Mouse (Mus musculus) ES-Bruce4 (cell line): ENCODE measurements at regions not wholly inside any gene's neighbourhood (a gene's known extent, or its start where the extent isn't known, plus 50 kb on each side); places are given as distances from the start of the nearest gene placed in this dataset.
"Not testable (repeated sequence)": the region's sequence is repeated elsewhere in the genome, so short reads cannot be mapped to it uniquely, and the experiment has no call there.

Experiments used
- H3K27ac ChIP-seq: 2 replicates; pipeline ENCODE4 v1.5.1; 2012; ENCODE audit warnings: low read length, inconsistent platforms; ENCODE audit not compliant: insufficient read depth
- H3K27me3 ChIP-seq: 2 replicates; pipeline ENCODE4 v1.6.1; 2012; ENCODE audit warnings: mild to moderate bottlenecking, low read length, inconsistent platforms; ENCODE audit not compliant: control insufficient read depth, poor library complexity, insufficient read depth, severe bottlenecking
- H3K36me3 ChIP-seq: 2 replicates; pipeline ENCODE4 v1.6.1; 2012; ENCODE audit warnings: inconsistent platforms, mild to moderate bottlenecking, low read length, moderate library complexity; ENCODE audit not compliant: control insufficient read depth, poor library complexity, insufficient read depth, severe bottlenecking
- H3K4me1 ChIP-seq: one replicate; pipeline ENCODE4 v1.8.1; 2011; ENCODE audit warnings: low read length; ENCODE audit not compliant: control insufficient read depth, insufficient read depth
- H3K4me3 ChIP-seq: 2 replicates; pipeline ENCODE4 v1.5.1; 2011; ENCODE audit warnings: low read depth, mild to moderate bottlenecking, low read length
- H3K9ac ChIP-seq: 2 replicates; pipeline ENCODE4 v1.6.1; 2012; ENCODE audit warnings: low read depth, mild to moderate bottlenecking, inconsistent platforms; ENCODE audit not compliant: poor library complexity, severe bottlenecking
- H3K9me3 ChIP-seq: replicated peaks from 2 replicates; pipeline ENCODE4 v1.6.1; 2012; ENCODE audit warnings: mild to moderate bottlenecking, low read length, inconsistent platforms; ENCODE audit not compliant: control insufficient read depth, poor library complexity, insufficient read depth, severe bottlenecking
- CTCF ChIP-seq: IDR thresholded peaks from one replicate; pipeline ENCODE4 v1.8.1; 2011; ENCODE audit warnings: low read depth, low read length
- EP300 ChIP-seq: IDR thresholded peaks from 2 replicates; pipeline ENCODE4 v1.6.1; 2011; ENCODE audit warnings: low read depth, low read length; ENCODE audit not compliant: insufficient read depth
- POLR2A ChIP-seq: IDR thresholded peaks from one replicate; pipeline ENCODE4 v1.8.1; 2011; ENCODE audit warnings: low read length; ENCODE audit not compliant: insufficient read depth

- Histone ChIP-seq H3K4me1 (no peaks in the 10 kb centered on the region), H3K9ac (no peak overlapping the region), H3K27me3 (no peaks in the 10 kb centered on the region), H3K9me3 (no peaks in the 10 kb centered on the region), H3K36me3 (no peaks in the 10 kb centered on the region), H3K4me3 (no peak overlapping the region), H3K27ac (no peak overlapping the region)
- TF ChIP-seq POLR2A (no peak), CTCF (no peak), EP300 (no peak)
These were observed 118.0 kb upstream of the Ppp6c start for GRCm38 (mm10) chr2:39344207-39344606.

- no peak overlapping the region for H3K27ac ChIP-seq
- H3K27me3 ChIP-seq = no peaks in the 10 kb centered on the region
- TF ChIP-seq CTCF (no peak), POLR2A (no peak), EP300 (no peak)
- no peaks in the 10 kb centered on the region for H3K9me3 ChIP-seq
- no peaks in the 10 kb centered on the region for H3K36me3 ChIP-seq
- no peak overlapping the region for H3K9ac ChIP-seq
- no peaks in the 10 kb centered on the region for H3K4me1 ChIP-seq
- H3K4me3 ChIP-seq = no peak overlapping the region
These were observed 114.2 kb upstream of the Ppp6c start for GRCm38 (mm10) chr2:39340406-39340805.

- Histone ChIP-seq H3K4me3 (no peak overlapping the region), H3K9me3 (no peaks in the 10 kb centered on the region), H3K27me3 (no peaks in the 10 kb centered on the region), H3K4me1 (no peaks in the 10 kb centered on the region), H3K36me3 (no peaks in the 10 kb centered on the region), H3K27ac (no peak overlapping the region), H3K9ac (no peak overlapping the region)
- TF ChIP-seq POLR2A (no peak), CTCF (no peak), EP300 (no peak)
These were observed 112.8 kb upstream of the Ppp6c start for GRCm38 (mm10) chr2:39338832-39339649.

GRCm38 (mm10) chr2:39337524-39337923 is 111.3 kb upstream of the Ppp6c start:
- Histone ChIP-seq H3K27me3 (no peaks in the 10 kb centered on the region), H3K9ac (no peak overlapping the region), H3K4me1 (no peaks in the 10 kb centered on the region), H3K4me3 (no peak overlapping the region), H3K9me3 (no peaks in the 10 kb centered on the region), H3K36me3 (no peaks in the 10 kb centered on the region), H3K27ac (no peak overlapping the region)
- TF ChIP-seq CTCF = no peak
- TF ChIP-seq EP300 = no peak
- no peak for TF ChIP-seq POLR2A

GRCm38 (mm10) chr2:39325715-39326493 is 99.7 kb upstream of the Ppp6c start:
- no peak for TF ChIP-seq EP300
- no peak for TF ChIP-seq CTCF
- TF ChIP-seq POLR2A = no peak
- Histone ChIP-seq H3K4me3 (no peak overlapping the region), H3K9ac (no peak overlapping the region)

GRCm38 (mm10) chr2:39325122-39325521 is 98.9 kb upstream of the Ppp6c start:
- H3K27me3 ChIP-seq, H3K27ac ChIP-seq, H3K9me3 ChIP-seq, H3K4me3 ChIP-seq, H3K4me1 ChIP-seq, H3K36me3 ChIP-seq, H3K9ac ChIP-seq: not testable (repeated sequence)

More at GRCm38 (mm10) chr2:39325715-39326493, 99.7 kb upstream of the Ppp6c start:
- H3K27ac ChIP-seq = no peak overlapping the region
- H3K4me1 ChIP-seq = no peaks in the 10 kb centered on the region
- H3K36me3 ChIP-seq = no peaks in the 10 kb centered on the region
- no peaks in the 10 kb centered on the region for H3K9me3 ChIP-seq
- no peaks in the 10 kb centered on the region for H3K27me3 ChIP-seq
